Mouse (Mus musculus) hindbrain, embryonic 15.5 days (tissue): ENCODE results near the gene Ccdc85a. TPM values are rescaled to one million over a fixed set of nuclear protein-coding genes. Genes with fewer than 3 reads are reported as not detected.
"Not testable (repeated sequence)": the region's sequence is repeated elsewhere in the genome, so short reads cannot be mapped to it uniquely, and the experiment has no call there.

Experiments used
- ATAC-seq: fragments of 200-750 bp; cut with Nextera tagmentation; 2 replicates; pipeline ENCODE4 v1.8.0; 2017; ENCODE audit warnings: low read depth, moderate number of reproducible peaks, moderate TSS enrichment; ENCODE audit not compliant: low FRiP score
- H3K27ac ChIP-seq: fragments of 300-500 bp; sonication (generic); replicated peaks from 2 replicates; pipeline ENCODE4 v1.5.1; 2015; ENCODE audit warnings: mild to moderate bottlenecking, inconsistent platforms
- H3K27me3 ChIP-seq: fragments of 300-500 bp; sonication (generic); 2 replicates; pipeline ENCODE4 v1.6.1; 2015; ENCODE audit warnings: control low read depth, inconsistent platforms
- H3K36me3 ChIP-seq: fragments of 300-500 bp; sonication (generic); 2 replicates; pipeline ENCODE4 v1.6.1; 2015; ENCODE audit warnings: control low read depth, inconsistent platforms
- H3K4me1 ChIP-seq: fragments of 300-500 bp; sonication (generic); replicated peaks from 2 replicates; pipeline ENCODE4 v1.6.1; 2015; ENCODE audit warnings: control low read depth, inconsistent platforms
- H3K4me2 ChIP-seq: fragments of 300-500 bp; sonication (generic); 2 replicates; pipeline ENCODE4 v1.6.1; 2015; ENCODE audit warnings: moderate library complexity, mild to moderate bottlenecking, inconsistent platforms
- H3K4me3 ChIP-seq: fragments of 300-500 bp; sonication (generic); 2 replicates; pipeline ENCODE4 v1.5.1; 2015; ENCODE audit warnings: mild to moderate bottlenecking, inconsistent platforms
- H3K9ac ChIP-seq: fragments of 300-500 bp; sonication (generic); 2 replicates; pipeline ENCODE4 v1.6.1; 2015; ENCODE audit warnings: inconsistent platforms
- H3K9me3 ChIP-seq: fragments of 300-500 bp; sonication (generic); 2 replicates; pipeline ENCODE4 v1.6.1; 2016; ENCODE audit warnings: control low read depth, inconsistent platforms
- WGBS: fragments of 180-500 bp; shearing (Covaris S2); methylation state at CpG from one replicate; pipeline ENCODE4 v1.1.7; 2015; 5-methylcytosine and 5-hydroxymethylcytosine counted together
- polyA plus RNA-seq: library from polyadenylated mRNA; unstranded; fragments of >200 nt; fragmentation: Nextera tagmentation; extraction: Ambion mirVana; gene quantifications from 2 replicates; pipeline ENCODE4 v1.2.1, GENCODE M21; 2015

Ccdc85a gene
- polyA plus RNA-seq, 1 experiment from 2014 or later, result 48.2 TPM

- Histone ChIP-seq H3K9ac (no peak overlapping the region), H3K9me3 (no peaks in the 10 kb centered on the region)
- no peak for ATAC-seq
Measured at GRCm38 (mm10) chr11:28397166-28397565, 187.0 kb downstream of the Ccdc85a start.

GRCm38 (mm10) chr11:28375891-28376290 lies 208.2 kb downstream of the Ccdc85a start:
- H3K27ac ChIP-seq, result no peak overlapping the region

More at GRCm38 (mm10) chr11:28397166-28397565, 187.0 kb downstream of the Ccdc85a start:
- no peak overlapping the region for H3K4me3 ChIP-seq
- no peak overlapping the region for H3K4me2 ChIP-seq
- H3K27me3 ChIP-seq, result no peaks in the 10 kb centered on the region
- H3K36me3 ChIP-seq, result no peaks in the 10 kb centered on the region
- WGBS, result 78% methylated on average over 1 of the region's 1 CpGs
- no peak overlapping the region for H3K27ac ChIP-seq
- H3K4me1 ChIP-seq, result no peaks in the 10 kb centered on the region

GRCm38 (mm10) chr11:28374636-28375035 lies 209.5 kb downstream of the Ccdc85a start:
- no peak for ATAC-seq
- Histone ChIP-seq H3K4me2 (no peak overlapping the region), H3K4me1 (no peaks in the 10 kb centered on the region), H3K9ac (no peak overlapping the region), H3K36me3 (no peaks in the 10 kb centered on the region), H3K4me3 (no peak overlapping the region), H3K27ac (no peak overlapping the region), H3K9me3 (no peaks in the 10 kb centered on the region), H3K27me3 (no peaks in the 10 kb centered on the region)

More at GRCm38 (mm10) chr11:28375891-28376290, 208.2 kb downstream of the Ccdc85a start:
- H3K4me2 ChIP-seq, result no peak overlapping the region
- no peak overlapping the region for H3K9ac ChIP-seq
- H3K27me3 ChIP-seq, result no peaks in the 10 kb centered on the region
- no peaks in the 10 kb centered on the region for H3K9me3 ChIP-seq
- H3K36me3 ChIP-seq, result no peaks in the 10 kb centered on the region
- no peaks in the 10 kb centered on the region for H3K4me1 ChIP-seq
- no peak overlapping the region for H3K4me3 ChIP-seq
- no peak for ATAC-seq

- WGBS, result 69% methylated on average over 5 of the region's 5 CpGs
- not testable (repeated sequence) for H3K27ac ChIP-seq, H3K36me3 ChIP-seq, H3K4me2 ChIP-seq, H3K4me1 ChIP-seq, H3K27me3 ChIP-seq, ATAC-seq, H3K9ac ChIP-seq, H3K9me3 ChIP-seq, H3K4me3 ChIP-seq
Measured at GRCm38 (mm10) chr11:28371381-28371780, 212.7 kb downstream of the Ccdc85a start.

- 54% methylated on average over 2 of the region's 2 CpGs for WGBS
- Histone ChIP-seq H3K4me1 (peaks cover 11% of the 10 kb centered on the region), H3K4me2 (peak overlapping the region; percentile 58), H3K4me3 (peak overlapping the region; percentile 34), H3K27ac (peak overlapping the region; percentile 70), H3K27me3 (no peaks in the 10 kb centered on the region), H3K9ac (peak overlapping the region; percentile 57; the same call in 1 of the 2 replicates), H3K9me3 (no peaks in the 10 kb centered on the region), H3K36me3 (no peaks in the 10 kb centered on the region)
- ATAC-seq, result peak; percentile 35
Measured at GRCm38 (mm10) chr11:28365929-28366244, 218.2 kb downstream of the Ccdc85a start.

GRCm38 (mm10) chr11:28365209-28365928 lies 218.8 kb downstream of the Ccdc85a start:
- 4% methylated on average over 26 of the region's 26 CpGs for WGBS
- Histone ChIP-seq H3K9me3 (no peaks in the 10 kb centered on the region), H3K4me2 (peak overlapping the region; percentile 58), H3K4me3 (peak overlapping the region; percentile 34), H3K27ac (peak overlapping the region; percentile 70), H3K36me3 (no peaks in the 10 kb centered on the region), H3K4me1 (peaks cover 11% of the 10 kb centered on the region), H3K9ac (peak overlapping the region; percentile 57), H3K27me3 (no peaks in the 10 kb centered on the region)
- peak; percentile 96 for ATAC-seq

GRCm38 (mm10) chr11:28343465-28343864 lies 240.7 kb downstream of the Ccdc85a start:
- Histone ChIP-seq H3K9me3 (no peaks in the 10 kb centered on the region), H3K27me3 (no peaks in the 10 kb centered on the region), H3K27ac (no peak overlapping the region), H3K36me3 (no peaks in the 10 kb centered on the region), H3K9ac (no peak overlapping the region), H3K4me2 (no peak overlapping the region), H3K4me3 (no peak overlapping the region), H3K4me1 (no peaks in the 10 kb centered on the region)
- no peak for ATAC-seq
- 92% methylated on average over 2 of the region's 2 CpGs for WGBS

GRCm38 (mm10) chr11:28341887-28342286 lies 242.2 kb downstream of the Ccdc85a start:
- Histone ChIP-seq H3K27ac (no peak overlapping the region), H3K4me1 (no peaks in the 10 kb centered on the region), H3K36me3 (no peaks in the 10 kb centered on the region), H3K9me3 (no peaks in the 10 kb centered on the region), H3K27me3 (no peaks in the 10 kb centered on the region), H3K9ac (no peak overlapping the region), H3K4me2 (no peak overlapping the region), H3K4me3 (no peak overlapping the region)
- ATAC-seq, result no peak
- 78% methylated on average over 5 of the region's 5 CpGs for WGBS

GRCm38 (mm10) chr11:28339224-28340150 lies 244.6 kb downstream of the Ccdc85a start, which contains the start of gene Gm6685:
Gene Gm6685 (minus strand): TSS chr11:28339867.
- not testable (repeated sequence) for H3K4me1 ChIP-seq, H3K36me3 ChIP-seq, H3K27me3 ChIP-seq, H3K4me2 ChIP-seq, H3K9ac ChIP-seq, H3K9me3 ChIP-seq, ATAC-seq, H3K27ac ChIP-seq, H3K4me3 ChIP-seq
- 94% methylated on average over 45 of the region's 45 CpGs for WGBS

Other genes with a start within 250 kb of the Ccdc85a start
- gene Gm6685, start 244.5 kb downstream of the Ccdc85a start, polyA plus RNA-seq, result 0.30 TPM in 1 of 2 replicates, not detected in the other